In the genomic region with DNA sequence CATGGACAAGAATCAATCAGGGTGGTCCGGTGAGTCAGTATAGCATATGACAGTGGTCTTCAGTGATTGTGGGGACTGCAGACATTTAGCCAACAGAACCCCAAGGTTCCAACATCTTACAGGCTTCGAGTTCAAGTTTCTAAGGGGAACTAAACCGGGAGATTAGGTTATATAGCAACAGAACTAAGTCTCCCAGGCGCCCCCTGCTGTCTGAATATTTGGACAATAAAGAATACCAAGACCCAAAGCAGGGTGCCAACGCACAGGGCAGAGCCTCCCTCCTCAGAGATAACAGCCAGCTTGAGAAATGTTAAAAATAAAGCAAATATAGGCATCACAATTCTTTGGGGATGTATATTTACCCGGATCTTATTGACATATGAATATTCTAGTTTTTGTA, we compare ENCODE assay signal across 8 mouse cellular contexts. TPM values are rescaled to one million over a fixed set of nuclear protein-coding genes. Genes with fewer than 3 reads are reported as not detected.
DNase-seq lines count a peak whose midpoint lies in the region; ATAC-seq and TF ChIP-seq lines count a peak whose summit lies in the region.

No protein-coding gene starts in this region.

- DNase-seq in hindbrain, embryonic 10.5 days (ENCODE audit: low spot score), result peak; percentile 43
- DNase-seq in Patski (ENCODE audit: low read depth, low spot score), result no peak
- peak; percentile 81 to 86 for DNase-seq in cerebellum, postnatal 14 days
- DNase-seq in heart, postnatal 0 days (ENCODE audit: low spot score), result peak; percentile 57
- DNase-seq in left cerebral cortex, adult 2 months (ENCODE audit: extremely low spot score in 1 of 2, low spot score in 2 of 2), result peak; percentile 60 to 71
- DNase-seq in naive thymus-derived CD4-positive, alpha-beta T cell, adult 2 months (ENCODE audit: low read depth), result peak; percentile 84
- DNase-seq in stomach, postnatal 0 days (ENCODE audit: low spot score), result peak; percentile 54

- in situ Hi-C loops in Patski (cut with MboI; ENCODE audit: low pct_unique_long_range_greater_than_20kb), result loop anchor here (5.0 kb wide), 1 partner anchor 876 kb away; no protein-coding TSS in a partner anchor

- H3K4me2 ChIP-seq in hindbrain, embryonic 12.5 days (replicated peaks), result no peak overlapping the region
- no peak overlapping the region for H3K4me2 ChIP-seq in heart, postnatal 0 days (ENCODE audit: low read depth, low read length)
- no peak overlapping the region for H3K4me2 ChIP-seq in stomach, postnatal 0 days (replicated peaks; ENCODE audit: low read depth)

- H3K9ac ChIP-seq in hindbrain, embryonic 12.5 days, result no peak overlapping the region
- no peak overlapping the region for H3K9ac ChIP-seq in heart, postnatal 0 days (replicated peaks; ENCODE audit: low read depth, low read length)
- no peak overlapping the region for H3K9ac ChIP-seq in stomach, postnatal 0 days (ENCODE audit: low read length)

- POLR2A ChIA-PET in Patski (lab: Charles Lee), result no interaction called here

- 49% methylated on average over 6 of the region's 6 CpGs for WGBS in hindbrain, embryonic 10.5 days
- WGBS in hindbrain, embryonic 12.5 days, result 46% methylated on average over 6 of the region's 6 CpGs
- 34% methylated on average over 6 of the region's 6 CpGs for WGBS in heart, postnatal 0 days
- 37% methylated on average over 6 of the region's 6 CpGs for WGBS in stomach, postnatal 0 days

- H3K27ac ChIP-seq in hindbrain, embryonic 10.5 days, result no peak overlapping the region
- no peak overlapping the region for H3K27ac ChIP-seq in hindbrain, embryonic 12.5 days
- H3K27ac ChIP-seq in heart, postnatal 0 days (ENCODE audit: low read depth), result no peak overlapping the region
- no peak overlapping the region for H3K27ac ChIP-seq in left cerebral cortex, adult 2 months
- no peak overlapping the region for H3K27ac ChIP-seq in stomach, postnatal 0 days (replicated peaks)

- H3K9me3 ChIP-seq in hindbrain, embryonic 10.5 days, result no peaks in the 10 kb centered on the region
- no peaks in the 10 kb centered on the region for H3K9me3 ChIP-seq in hindbrain, embryonic 12.5 days (replicated peaks)
- no peaks in the 10 kb centered on the region for H3K9me3 ChIP-seq in heart, postnatal 0 days (replicated peaks; ENCODE audit: control insufficient read depth, low read length)
- no peaks in the 10 kb centered on the region for H3K9me3 ChIP-seq in stomach, postnatal 0 days (ENCODE audit: control insufficient read depth, low read length)

- peaks cover 3% of the 10 kb centered on the region; the same call in 1 of the 2 replicates for H3K4me1 ChIP-seq in hindbrain, embryonic 10.5 days (replicated peaks)
- no peaks in the 10 kb centered on the region for H3K4me1 ChIP-seq in hindbrain, embryonic 12.5 days
- peaks cover 10% of the 10 kb centered on the region; the same call in 1 of the 2 replicates for H3K4me1 ChIP-seq in heart, postnatal 0 days (ENCODE audit: control insufficient read depth, insufficient read depth)
- no peaks in the 10 kb centered on the region for H3K4me1 ChIP-seq in stomach, postnatal 0 days (replicated peaks; ENCODE audit: control insufficient read depth, insufficient read depth)

- no peak overlapping the region for H3K4me3 ChIP-seq in hindbrain, embryonic 10.5 days
- no peak overlapping the region for H3K4me3 ChIP-seq in hindbrain, embryonic 12.5 days
- no peak overlapping the region for H3K4me3 ChIP-seq in heart, postnatal 0 days (ENCODE audit: low read depth, low read length)
- no peak overlapping the region for H3K4me3 ChIP-seq in left cerebral cortex, adult 2 months
- H3K4me3 ChIP-seq in stomach, postnatal 0 days (ENCODE audit: low read depth, low read length), result no peak overlapping the region

- intact Hi-C loops in left cerebral cortex, adult 2 months (cut with DNase I), result loop anchor here (5.0 kb wide), 1 partner anchor 876 kb away; no protein-coding TSS in a partner anchor

- CTCF ChIA-PET in Patski (lab: Charles Lee), result interaction anchor here (0.7 to 2.6 kb wide), 5 partner anchors 554 to 892 kb away, joined by 3 to 18 read pairs (median 3); partner anchors contain the start of gene Ccdc122

- H3K27me3 ChIP-seq in hindbrain, embryonic 10.5 days (ENCODE audit: insufficient read depth, poor library complexity, severe bottlenecking), result no peaks in the 10 kb centered on the region
- H3K27me3 ChIP-seq in hindbrain, embryonic 12.5 days, result no peaks in the 10 kb centered on the region
- peaks cover 5% of the 10 kb centered on the region for H3K27me3 ChIP-seq in Patski
- H3K27me3 ChIP-seq in heart, postnatal 0 days (ENCODE audit: control insufficient read depth, insufficient read depth, low read length), result no peaks in the 10 kb centered on the region
- H3K27me3 ChIP-seq in stomach, postnatal 0 days (ENCODE audit: control insufficient read depth, insufficient read depth, low read length), result no peaks in the 10 kb centered on the region

- no peak for ATAC-seq in hindbrain, embryonic 12.5 days (ENCODE audit: low FRiP score)
- ATAC-seq in Patski, result no peak
- no peak for ATAC-seq in heart, postnatal 0 days (ENCODE audit: insufficient read depth, low read depth)
- no peak for ATAC-seq in stomach, postnatal 0 days (ENCODE audit: low FRiP score, low TSS enrichment)

- TF ChIP-seq CTCF in Patski (IDR thresholded peaks at IDR 0.05), result peak; percentile 73
- peak; percentile 58 for TF ChIP-seq CTCF in heart, postnatal 0 days (IDR thresholded peaks at IDR 0.05; ENCODE audit: low read depth)
- TF ChIP-seq CTCF in left cerebral cortex, adult 2 months (IDR thresholded peaks at IDR 0.05), result peak; percentile 76
- peak; percentile 74 for TF ChIP-seq CTCF in stomach, postnatal 0 days (IDR thresholded peaks at IDR 0.05; ENCODE audit: low read depth)

- H3K36me3 ChIP-seq in hindbrain, embryonic 10.5 days, result no peaks in the 10 kb centered on the region
- no peaks in the 10 kb centered on the region for H3K36me3 ChIP-seq in hindbrain, embryonic 12.5 days
- H3K36me3 ChIP-seq in heart, postnatal 0 days (replicated peaks; ENCODE audit: control insufficient read depth, insufficient read depth, low read length), result no peaks in the 10 kb centered on the region
- H3K36me3 ChIP-seq in stomach, postnatal 0 days (ENCODE audit: control insufficient read depth, insufficient read depth, low read length), result no peaks in the 10 kb centered on the region

- no peak for TF ChIP-seq EP300 in heart, postnatal 0 days (IDR thresholded peaks at IDR 0.05; ENCODE audit: low read depth)
- TF ChIP-seq EP300 in stomach, postnatal 0 days (optimal IDR thresholded peaks at IDR 0.05), result no peak

RNA-seq across cellular contexts. Expression of gene Epsti1, which starts 24.0 kb away (rescaled TPM):
- 0.09 and 0.18 TPM in 2 replicates for polyA plus RNA-seq in hindbrain, embryonic 10.5 days (2016; fragmentation: Nextera tagmentation; extraction: Ambion mirVana)
- polyA plus RNA-seq in hindbrain, embryonic 12.5 days (2016; fragmentation: Nextera tagmentation; extraction: Ambion mirVana), result 0.40 and 0.48 TPM in 2 replicates
- polyA plus RNA-seq in Patski (2021), result not detected
- 0.19 and 9.2 TPM in 2 replicates for total RNA-seq in heart, postnatal 0 days (2014; rRNA removed; ENCODE audit: low replicate concordance)
- 0.46 and 0.70 TPM in 2 replicates for polyA plus RNA-seq in heart, postnatal 0 days (2015; fragmentation: Nextera tagmentation; extraction: Ambion mirVana)
- under 1 TPM; 0.42 to 0.54 TPM for total RNA-seq in left cerebral cortex, adult 2 months (2021)
- 2.7 and 3.1 TPM in 2 replicates for polyA plus RNA-seq in stomach, postnatal 0 days (2015; fragmentation: Nextera tagmentation; extraction: Ambion mirVana)

RNA-seq across cellular contexts. Expression of gene Dnajc15, which starts 53.1 kb away (rescaled TPM):
- polyA plus RNA-seq in hindbrain, embryonic 10.5 days (2016; fragmentation: Nextera tagmentation; extraction: Ambion mirVana), result 101 and 113 TPM in 2 replicates
- 70.2 and 75.4 TPM in 2 replicates for polyA plus RNA-seq in hindbrain, embryonic 12.5 days (2016; fragmentation: Nextera tagmentation; extraction: Ambion mirVana)
- polyA plus RNA-seq in Patski (2021), result 69.6 TPM
- total RNA-seq in heart, postnatal 0 days (2014; rRNA removed; ENCODE audit: low replicate concordance), result 9.9 and 17.2 TPM in 2 replicates
- 241 and 268 TPM in 2 replicates for polyA plus RNA-seq in heart, postnatal 0 days (2015; fragmentation: Nextera tagmentation; extraction: Ambion mirVana)
- total RNA-seq in left cerebral cortex, adult 2 months (2021), result 10 to 100 TPM; 66.7 to 72.8 TPM
- polyA plus RNA-seq in stomach, postnatal 0 days (2015; fragmentation: Nextera tagmentation; extraction: Ambion mirVana), result 85.7 and 97.4 TPM in 2 replicates
